ENCODE assay signal across 8 mouse cellular contexts in the genomic region with DNA sequence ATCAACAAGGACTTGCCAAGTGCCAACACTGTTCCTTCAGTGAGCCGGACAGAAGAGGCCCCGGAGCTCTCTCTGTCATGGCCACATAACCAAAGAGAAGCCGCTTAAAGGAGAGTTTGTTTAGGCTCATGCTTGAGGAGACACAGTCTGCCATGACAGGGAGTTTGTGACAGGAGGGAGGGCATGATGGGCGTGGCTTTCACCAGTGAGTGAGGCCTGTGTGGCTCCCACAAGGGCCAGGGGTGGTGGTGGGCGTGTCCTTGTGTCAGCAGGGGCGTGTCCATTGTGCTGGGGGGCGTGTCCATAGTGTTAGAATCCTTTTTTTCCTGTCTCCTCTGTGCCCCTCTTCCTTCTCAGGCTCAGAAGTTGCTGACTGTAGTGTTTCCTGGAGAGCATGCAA.
DNase-seq lines count a peak whose midpoint lies in the region; ATAC-seq and TF ChIP-seq lines count a peak whose summit lies in the region.

No protein-coding gene starts in this region.

- no peak overlapping the region for H3K4me2 ChIP-seq in hindbrain, embryonic 13.5 days
- no peak overlapping the region for H3K4me2 ChIP-seq in embryonic facial prominence, embryonic 14.5 days (ENCODE audit: low read depth, low read length)
- no peak overlapping the region for H3K4me2 ChIP-seq in liver, postnatal 0 days (ENCODE audit: low read depth, low read length)
- no peak overlapping the region for H3K4me2 ChIP-seq in neural tube, embryonic 15.5 days

- no peak for TF ChIP-seq CTCF in liver, postnatal 0 days (IDR thresholded peaks at IDR 0.05; ENCODE audit: low read depth)

- H3K4me1 ChIP-seq in hindbrain, embryonic 10.5 days (replicated peaks), result peaks cover 56% of the 10 kb centered on the region
- H3K4me1 ChIP-seq in hindbrain, embryonic 13.5 days (replicated peaks), result peaks cover 15% of the 10 kb centered on the region
- H3K4me1 ChIP-seq in embryonic facial prominence, embryonic 14.5 days (ENCODE audit: control insufficient read depth, insufficient read depth, low read length), result no peaks in the 10 kb centered on the region
- 0 out of 2 replicates have a peak, but pooled peaks cover 2% of the 10 kb centered on the region for H3K4me1 ChIP-seq in liver, postnatal 0 days (ENCODE audit: insufficient read depth)
- no peaks in the 10 kb centered on the region for H3K4me1 ChIP-seq in neural tube, embryonic 15.5 days

- no peaks in the 10 kb centered on the region for H3K27me3 ChIP-seq in hindbrain, embryonic 10.5 days (ENCODE audit: insufficient read depth, poor library complexity, severe bottlenecking)
- H3K27me3 ChIP-seq in hindbrain, embryonic 13.5 days, result no peaks in the 10 kb centered on the region
- H3K27me3 ChIP-seq in embryonic facial prominence, embryonic 14.5 days (replicated peaks; ENCODE audit: control insufficient read depth, insufficient read depth, low read length), result no peaks in the 10 kb centered on the region
- H3K27me3 ChIP-seq in liver, postnatal 0 days (ENCODE audit: insufficient read depth, low read length), result no peaks in the 10 kb centered on the region
- H3K27me3 ChIP-seq in neural tube, embryonic 15.5 days (replicated peaks), result no peaks in the 10 kb centered on the region

- no peaks in the 10 kb centered on the region for H3K9me3 ChIP-seq in hindbrain, embryonic 10.5 days
- no peaks in the 10 kb centered on the region for H3K9me3 ChIP-seq in hindbrain, embryonic 13.5 days
- no peaks in the 10 kb centered on the region for H3K9me3 ChIP-seq in embryonic facial prominence, embryonic 14.5 days (ENCODE audit: control insufficient read depth, low read length)
- H3K9me3 ChIP-seq in liver, postnatal 0 days (ENCODE audit: low read length), result no peaks in the 10 kb centered on the region
- no peaks in the 10 kb centered on the region for H3K9me3 ChIP-seq in neural tube, embryonic 15.5 days (replicated peaks)

- 60% methylated on average over 7 of the region's 7 CpGs for WGBS in hindbrain, embryonic 10.5 days
- 53% methylated on average over 7 of the region's 7 CpGs for WGBS in hindbrain, embryonic 13.5 days
- WGBS in embryonic facial prominence, embryonic 14.5 days, result 72% methylated on average over 7 of the region's 7 CpGs
- WGBS in liver, postnatal 0 days (ENCODE audit: insufficient replicate concordance), result 68% methylated on average over 7 of the region's 7 CpGs
- 63% methylated on average over 7 of the region's 7 CpGs for WGBS in neural tube, embryonic 15.5 days

- H3K36me3 ChIP-seq in hindbrain, embryonic 10.5 days, result no peaks in the 10 kb centered on the region
- no peaks in the 10 kb centered on the region for H3K36me3 ChIP-seq in hindbrain, embryonic 13.5 days
- H3K36me3 ChIP-seq in embryonic facial prominence, embryonic 14.5 days (ENCODE audit: control insufficient read depth, insufficient read depth, low read length), result no peaks in the 10 kb centered on the region
- no peaks in the 10 kb centered on the region for H3K36me3 ChIP-seq in liver, postnatal 0 days (replicated peaks; ENCODE audit: insufficient read depth, low read length)
- no peaks in the 10 kb centered on the region for H3K36me3 ChIP-seq in neural tube, embryonic 15.5 days

- DNase-seq in hindbrain, embryonic 10.5 days (ENCODE audit: low spot score), result peak; percentile 53
- DNase-seq in ES-CJ7 (ENCODE audit: low read depth, low spot score), result peak; percentile 21
- peak; percentile 45 for DNase-seq in embryonic facial prominence, embryonic 14.5 days (ENCODE audit: low spot score)
- peak; percentile 60 for DNase-seq in liver, postnatal 0 days
- no peak for DNase-seq in right cerebral cortex, postnatal 36 days (ENCODE audit: low spot score in 2 of 2)
- DNase-seq in layer of hippocampus, adult 18-20 months (ENCODE audit: low spot score in 2 of 2), result no peak

- H3K9ac ChIP-seq in hindbrain, embryonic 13.5 days, result no peak overlapping the region
- no peak overlapping the region for H3K9ac ChIP-seq in embryonic facial prominence, embryonic 14.5 days (ENCODE audit: low read depth, low read length)
- H3K9ac ChIP-seq in liver, postnatal 0 days (replicated peaks), result no peak overlapping the region
- H3K9ac ChIP-seq in neural tube, embryonic 15.5 days (replicated peaks), result no peak overlapping the region

- no peak overlapping the region for H3K4me3 ChIP-seq in hindbrain, embryonic 10.5 days
- no peak overlapping the region for H3K4me3 ChIP-seq in hindbrain, embryonic 13.5 days
- H3K4me3 ChIP-seq in embryonic facial prominence, embryonic 14.5 days (ENCODE audit: low read depth, low read length), result no peak overlapping the region
- H3K4me3 ChIP-seq in liver, postnatal 0 days (ENCODE audit: low read depth, low read length), result no peak overlapping the region
- no peak overlapping the region for H3K4me3 ChIP-seq in neural tube, embryonic 15.5 days (replicated peaks)

- no peak for ATAC-seq in hindbrain, embryonic 13.5 days (ENCODE audit: low FRiP score)
- no peak for ATAC-seq in embryonic facial prominence, embryonic 14.5 days (ENCODE audit: low read depth)
- peak; percentile 62 for ATAC-seq in liver, postnatal 0 days
- no peak for ATAC-seq in neural tube, embryonic 15.5 days (ENCODE audit: low FRiP score)

- no peak for TF ChIP-seq EP300 in liver, postnatal 0 days (IDR thresholded peaks at IDR 0.05; ENCODE audit: low read depth)

- no peak overlapping the region for H3K27ac ChIP-seq in hindbrain, embryonic 10.5 days
- H3K27ac ChIP-seq in hindbrain, embryonic 13.5 days, result no peak overlapping the region
- no peak overlapping the region for H3K27ac ChIP-seq in embryonic facial prominence, embryonic 14.5 days (replicated peaks; ENCODE audit: low read depth, low read length)
- no peak overlapping the region for H3K27ac ChIP-seq in liver, postnatal 0 days (ENCODE audit: low read depth)
- no peak overlapping the region for H3K27ac ChIP-seq in neural tube, embryonic 15.5 days (replicated peaks)

Comparison
In these comparisons a context has a peak if more than half of its experiments do, and no peak if none do; other contexts are left out.
1. DNase-seq: peak in hindbrain, embryonic 10.5 days (single experiment), ES-CJ7 (single experiment), embryonic facial prominence, embryonic 14.5 days (single experiment) and liver, postnatal 0 days (single experiment); none in right cerebral cortex, postnatal 36 days (0 of 2) and layer of hippocampus, adult 18-20 months (0 of 2).